10 mouse cellular contexts compared by ENCODE assay signal in the genomic region with DNA sequence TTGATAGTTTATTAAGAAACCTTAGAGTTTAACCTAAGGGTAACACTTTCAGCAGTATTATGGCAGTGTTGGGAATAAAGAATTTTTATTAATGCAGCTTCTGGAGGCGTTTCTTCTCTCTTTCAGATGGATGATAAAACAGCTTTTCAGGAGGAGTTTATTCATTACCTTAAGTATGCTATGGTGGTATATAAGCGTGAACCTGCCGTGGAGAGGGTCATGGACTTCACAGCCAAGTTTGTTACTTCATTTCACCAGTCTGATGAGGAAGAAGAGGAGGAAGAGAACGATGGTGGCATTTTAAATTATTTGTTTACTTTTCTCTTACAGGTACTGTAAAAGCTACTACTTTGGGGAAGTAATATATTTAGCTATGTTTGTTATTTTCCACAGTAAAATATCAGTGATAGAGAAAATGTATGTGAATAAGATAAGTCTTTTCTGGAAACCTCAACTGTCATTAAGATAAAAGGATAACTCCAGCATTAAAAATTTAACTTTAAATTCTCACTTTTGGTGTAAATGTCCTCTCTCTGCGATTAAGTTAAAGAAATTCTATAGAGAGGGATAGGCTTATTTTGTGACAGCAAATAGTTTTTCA. TPM values are rescaled to one million over a fixed set of nuclear protein-coding genes. Genes with fewer than 3 reads are reported as not detected.
DNase-seq lines count a peak whose midpoint lies in the region; ATAC-seq and TF ChIP-seq lines count a peak whose summit lies in the region.
"Had no signal": no experiment of that assay in that cellular context is flagged by ENCODE, and none has a peak within 500 bp of the region (broad histone marks: within the 10 kb centered on the region; RNA-seq: fewer than 3 reads in every experiment).

No protein-coding gene starts in this region.

- no peak for DNase-seq in lung, embryonic 14.5 days
- DNase-seq in lung, adult 18-20 months, result no peak
- DNase-seq in forebrain, embryonic 10.5 days (ENCODE audit: extremely low spot score, low spot score), result no peak
- DNase-seq in limb, embryonic 10.5 days (ENCODE audit: low spot score), result no peak
- DNase-seq in left cerebral cortex, adult 18-20 months (ENCODE audit: low spot score in 2 of 2), result no peak
- DNase-seq in c-Kit-positive CD71-positive TER-119-positive erythroid progenitor cells, embryonic 14.5 days (ENCODE audit: low spot score), result no peak
- DNase-seq: cerebellum, adult 8-10 months had no signal

- ATAC-seq in lung, embryonic 14.5 days (ENCODE audit: insufficient read depth), result no peak
- ATAC-seq in neural tube, embryonic 15.5 days (ENCODE audit: low FRiP score), result no peak
- ATAC-seq in CD4-positive, CD25-positive, alpha-beta regulatory T cell, adult 4 months, result no peak

- no peaks in the 10 kb centered on the region for H3K9me3 ChIP-seq in lung, embryonic 14.5 days (ENCODE audit: low read depth, low read length)
- no peaks in the 10 kb centered on the region for H3K9me3 ChIP-seq in forebrain, embryonic 10.5 days
- no peaks in the 10 kb centered on the region for H3K9me3 ChIP-seq in limb, embryonic 10.5 days (replicated peaks)
- H3K9me3 ChIP-seq in neural tube, embryonic 15.5 days (replicated peaks), result no peaks in the 10 kb centered on the region

- H3K9ac ChIP-seq in lung, embryonic 14.5 days, result peak overlapping the region; percentile 82
- no peak overlapping the region for H3K9ac ChIP-seq in neural tube, embryonic 15.5 days (replicated peaks)

- no peak overlapping the region for H3K27ac ChIP-seq in lung, embryonic 14.5 days (ENCODE audit: low read depth)
- H3K27ac ChIP-seq in forebrain, embryonic 10.5 days, result peak overlapping the region; percentile 97; the same call in 1 of the 2 replicates
- H3K27ac ChIP-seq in limb, embryonic 10.5 days, result no peak overlapping the region
- no peak overlapping the region for H3K27ac ChIP-seq in neural tube, embryonic 15.5 days (replicated peaks)

- H3K27me3 ChIP-seq in lung, embryonic 14.5 days (ENCODE audit: insufficient read depth, low read length), result no peaks in the 10 kb centered on the region
- no peaks in the 10 kb centered on the region for H3K27me3 ChIP-seq in forebrain, embryonic 10.5 days (ENCODE audit: poor library complexity, severe bottlenecking)
- no peaks in the 10 kb centered on the region for H3K27me3 ChIP-seq in limb, embryonic 10.5 days (ENCODE audit: low read depth, poor library complexity, severe bottlenecking)
- no peaks in the 10 kb centered on the region for H3K27me3 ChIP-seq in neural tube, embryonic 15.5 days (replicated peaks)

- no peak for TF ChIP-seq CTCF in lung, embryonic 14.5 days (IDR thresholded peaks at IDR 0.05; ENCODE audit: low read depth)

- peak overlapping the region; percentile 61 for H3K4me2 ChIP-seq in lung, embryonic 14.5 days
- peak overlapping the region; percentile 98 for H3K4me2 ChIP-seq in neural tube, embryonic 15.5 days

- H3K4me3 ChIP-seq in lung, embryonic 14.5 days (ENCODE audit: low read depth, low read length), result peak overlapping the region; percentile 80
- peak overlapping the region; percentile 91 for H3K4me3 ChIP-seq in forebrain, embryonic 10.5 days
- peak overlapping the region; percentile 77 for H3K4me3 ChIP-seq in limb, embryonic 10.5 days
- no peak overlapping the region for H3K4me3 ChIP-seq in neural tube, embryonic 15.5 days (replicated peaks)

- no peaks in the 10 kb centered on the region for H3K4me1 ChIP-seq in lung, embryonic 14.5 days (ENCODE audit: insufficient read depth)
- H3K4me1 ChIP-seq in forebrain, embryonic 10.5 days, result peaks cover 20% of the 10 kb centered on the region
- H3K4me1 ChIP-seq in limb, embryonic 10.5 days, result peaks cover 14% of the 10 kb centered on the region
- peaks cover 13% of the 10 kb centered on the region for H3K4me1 ChIP-seq in neural tube, embryonic 15.5 days

- WGBS in lung, embryonic 14.5 days, result 41% methylated on average over 5 of the region's 5 CpGs
- 68% methylated on average over 5 of the region's 5 CpGs for WGBS in forebrain, embryonic 10.5 days
- 74% methylated on average over 5 of the region's 5 CpGs for WGBS in limb, embryonic 10.5 days
- WGBS in neural tube, embryonic 15.5 days, result 48% methylated on average over 5 of the region's 5 CpGs

- H3K36me3 ChIP-seq in lung, embryonic 14.5 days (ENCODE audit: insufficient read depth), result peaks cover 18% of the 10 kb centered on the region
- peaks cover 37% of the 10 kb centered on the region for H3K36me3 ChIP-seq in forebrain, embryonic 10.5 days (replicated peaks)
- H3K36me3 ChIP-seq in limb, embryonic 10.5 days, result peaks cover 33% of the 10 kb centered on the region
- no peaks in the 10 kb centered on the region for H3K36me3 ChIP-seq in neural tube, embryonic 15.5 days

RNA-seq across cellular contexts. Expression of a gene that starts 1.3 kb away (rescaled TPM):
- 83.0 and 86.6 TPM in 2 replicates for polyA plus RNA-seq in lung, embryonic 14.5 days (2014; fragmentation: Nextera tagmentation; extraction: Ambion mirVana)
- 81.2 and 83.1 TPM in 2 replicates for polyA plus RNA-seq in forebrain, embryonic 10.5 days (2016; fragmentation: Nextera tagmentation; extraction: Ambion mirVana)
- polyA plus RNA-seq in limb, embryonic 10.5 days (2016; fragmentation: Nextera tagmentation; extraction: Ambion mirVana), result 66.6 and 68.9 TPM in 2 replicates
- polyA plus RNA-seq in neural tube, embryonic 15.5 days (2015; fragmentation: Nextera tagmentation; extraction: Ambion mirVana), result 5.3 and 15.0 TPM in 2 replicates
- under 1 TPM; 0.23 to 0.30 TPM for total RNA-seq in left cerebral cortex, adult 18-20 months (2021)
- polyA plus RNA-seq in CD4-positive, CD25-positive, alpha-beta regulatory T cell, adult 4 months (2017; shearing (Covaris generic)), result 1 to 10 TPM; 7.1 to 9.5 TPM

RNA-seq across cellular contexts. Expression of a gene that starts 31.6 kb away (rescaled TPM):
- polyA plus RNA-seq in lung, embryonic 14.5 days (2014; fragmentation: Nextera tagmentation; extraction: Ambion mirVana), result 0.15 and 0.28 TPM in 2 replicates
- 1.2 and 1.4 TPM in 2 replicates for polyA plus RNA-seq in forebrain, embryonic 10.5 days (2016; fragmentation: Nextera tagmentation; extraction: Ambion mirVana)
- 0.66 and 0.75 TPM in 2 replicates for polyA plus RNA-seq in limb, embryonic 10.5 days (2016; fragmentation: Nextera tagmentation; extraction: Ambion mirVana)
- 11.7 and 13.6 TPM in 2 replicates for polyA plus RNA-seq in neural tube, embryonic 15.5 days (2015; fragmentation: Nextera tagmentation; extraction: Ambion mirVana)
- 1 to 10 TPM; 7.3 to 7.6 TPM for total RNA-seq in left cerebral cortex, adult 18-20 months (2021)
- polyA plus RNA-seq in CD4-positive, CD25-positive, alpha-beta regulatory T cell, adult 4 months (2017; shearing (Covaris generic)), result under 1 TPM; 0.26 to 0.42 TPM
- total RNA-seq: hematopoietic stem cell, adult 5-6 weeks had no signal
